Mouse (Mus musculus): ENCODE measurements around the gene Tph1. TPM values are rescaled to one million over a fixed set of nuclear protein-coding genes. Genes with fewer than 3 reads are reported as not detected.
"Not testable (repeated sequence)": the region's sequence is repeated elsewhere in the genome, so short reads cannot be mapped to it uniquely, and the experiment has no call there.

The Tph1 gene
- polyA plus RNA-seq, 1 experiment from 2014 or later = 2.5 TPM

DNA sequence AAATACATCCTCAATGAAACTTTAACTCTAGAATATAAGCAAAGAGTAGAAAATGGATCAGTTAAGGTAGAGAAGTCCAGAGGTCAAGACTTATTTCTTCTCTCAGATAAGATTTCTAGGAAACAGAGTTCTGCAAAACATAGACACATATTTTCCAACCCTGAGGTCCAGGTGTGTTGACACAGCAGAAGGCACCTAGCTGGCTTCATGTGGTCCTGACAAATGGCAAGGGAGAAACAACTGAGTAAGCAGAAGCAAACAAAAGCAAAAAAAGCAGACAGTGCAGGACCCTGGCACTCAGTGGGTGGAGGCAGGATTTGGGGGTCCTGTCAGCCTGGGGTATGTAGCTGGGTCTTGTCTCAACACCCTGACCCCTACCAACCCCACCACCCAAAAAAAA lies 8.4 kb upstream of the Tph1 start:
- Histone ChIP-seq H3K4me2 (no peak overlapping the region), H3K27ac (no peak overlapping the region), H3K9ac (no peak overlapping the region), H3K36me3 (no peaks in the 10 kb centered on the region), H3K27me3 (no peaks in the 10 kb centered on the region), H3K4me1 (no peaks in the 10 kb centered on the region), H3K9me3 (no peaks in the 10 kb centered on the region), H3K4me3 (no peak overlapping the region)
- no peak for ATAC-seq (ENCODE audit: insufficient number of reproducible peaks, low FRiP score, low TSS enrichment, low read depth)

DNA sequence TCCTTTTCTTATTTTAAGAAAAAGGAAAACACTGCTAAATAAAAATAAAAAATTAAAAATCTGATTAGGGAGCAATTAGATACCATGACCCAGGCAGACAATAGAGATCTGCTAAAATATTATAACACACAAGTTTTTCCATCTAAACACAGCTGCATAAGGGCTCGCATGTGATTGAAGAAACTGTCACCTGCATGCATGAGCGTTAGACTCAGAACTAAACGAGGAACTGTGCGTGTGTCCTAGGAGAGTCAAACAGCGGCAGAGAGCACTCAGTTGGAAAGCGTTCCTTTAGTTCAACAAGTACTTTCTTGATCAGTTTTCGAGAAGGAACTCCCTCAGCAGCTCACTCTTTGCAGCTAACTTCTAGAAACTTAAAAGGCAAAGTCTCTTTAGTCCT lies 6.7 kb upstream of the Tph1 start:
- not testable (repeated sequence) for H3K4me1 ChIP-seq; H3K4me3 ChIP-seq; H3K4me2 ChIP-seq; H3K27ac ChIP-seq; H3K9ac ChIP-seq; H3K36me3 ChIP-seq; H3K27me3 ChIP-seq; H3K9me3 ChIP-seq; ATAC-seq (ENCODE audit: insufficient number of reproducible peaks, low FRiP score, low TSS enrichment, low read depth)
- 80% methylated on average over 7 of the region's 7 CpGs for WGBS

DNA sequence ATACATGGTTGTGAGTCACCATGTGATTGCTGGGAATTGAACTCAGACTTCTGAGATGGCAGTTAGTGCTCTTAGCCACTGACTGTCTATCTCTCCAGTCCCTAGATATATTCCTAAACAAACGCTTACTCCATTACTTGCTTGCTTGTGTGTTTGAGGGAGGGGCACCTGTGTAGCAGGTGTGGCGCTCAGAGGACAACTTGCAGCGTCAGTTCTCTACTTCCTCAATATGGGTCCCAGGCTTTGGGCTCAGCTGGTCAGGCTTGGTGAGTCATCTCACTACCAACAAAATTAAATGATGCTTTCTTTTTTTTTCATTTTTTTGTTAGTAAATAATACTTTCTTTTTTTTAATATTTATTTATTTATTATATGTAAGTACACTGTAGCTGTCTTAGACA lies 6.1 kb upstream of the Tph1 start:
- H3K4me3 ChIP-seq = no peak overlapping the region
- ATAC-seq (ENCODE audit: insufficient number of reproducible peaks, low FRiP score, low TSS enrichment, low read depth) = no peak
- no peak overlapping the region for H3K9ac ChIP-seq
- H3K27ac ChIP-seq = no peak overlapping the region
- no peaks in the 10 kb centered on the region for H3K27me3 ChIP-seq
- no peaks in the 10 kb centered on the region for H3K36me3 ChIP-seq
- H3K9me3 ChIP-seq = no peaks in the 10 kb centered on the region
- 84% methylated on average over 3 of the region's 3 CpGs for WGBS
- no peak overlapping the region for H3K4me2 ChIP-seq
- H3K4me1 ChIP-seq = no peaks in the 10 kb centered on the region

DNA sequence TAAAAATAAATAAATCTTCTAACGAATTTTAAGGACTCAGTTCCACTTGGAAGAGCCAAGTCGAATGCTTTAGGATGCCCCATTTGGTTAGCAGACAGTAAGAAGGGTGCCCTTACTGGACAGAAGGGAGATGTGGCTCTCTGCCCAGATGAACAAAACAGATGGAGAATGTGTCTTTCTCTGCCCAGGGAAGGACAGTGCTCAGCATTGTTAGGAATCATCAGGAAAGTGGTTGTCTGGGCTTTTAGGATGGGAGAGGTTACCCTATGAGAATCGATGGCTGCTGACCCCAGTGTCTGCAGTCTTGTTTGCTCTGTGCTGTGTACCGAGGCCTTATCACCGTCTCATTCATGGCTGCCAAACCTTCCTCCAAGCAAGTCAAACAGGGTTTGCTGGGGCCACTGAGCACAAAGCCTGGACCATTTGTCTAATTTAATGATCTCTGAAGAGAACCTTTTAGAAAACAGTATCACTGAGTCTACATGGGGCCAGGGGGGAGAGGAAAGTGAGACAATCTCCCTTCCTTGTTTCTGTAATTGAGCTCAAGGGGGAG lies 4.5 kb upstream of the Tph1 start:
- no peak overlapping the region for H3K27ac ChIP-seq
- H3K4me3 ChIP-seq = no peak overlapping the region
- ATAC-seq (ENCODE audit: insufficient number of reproducible peaks, low FRiP score, low TSS enrichment, low read depth) = no peak
- H3K27me3 ChIP-seq = no peaks in the 10 kb centered on the region
- H3K36me3 ChIP-seq = no peaks in the 10 kb centered on the region
- H3K9ac ChIP-seq = no peak overlapping the region
- no peaks in the 10 kb centered on the region; the same call in 1 of the 2 replicates for H3K4me1 ChIP-seq
- 73% methylated on average over 5 of the region's 5 CpGs for WGBS
- no peaks in the 10 kb centered on the region for H3K9me3 ChIP-seq
- no peak overlapping the region for H3K4me2 ChIP-seq

DNA sequence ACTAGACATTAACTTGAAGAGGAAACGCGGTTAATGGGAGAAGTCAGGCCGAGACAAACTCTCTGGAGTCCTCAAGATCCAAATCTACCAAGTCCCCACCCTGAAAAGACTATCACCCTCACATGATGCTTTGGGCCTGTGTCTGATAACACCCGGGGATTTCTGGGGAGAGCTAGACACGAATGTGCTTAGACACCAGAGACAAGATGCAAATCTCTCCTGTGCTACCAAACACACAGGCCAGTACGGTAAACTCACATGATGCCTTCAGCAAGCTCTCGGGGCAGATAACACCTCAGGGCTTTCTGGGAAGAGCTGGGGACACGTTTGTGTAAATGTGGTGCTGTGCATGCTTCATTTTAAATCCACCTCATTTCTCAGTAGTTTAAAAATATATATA lies 3.5 kb upstream of the Tph1 start:
- H3K4me2 ChIP-seq = no peak overlapping the region
- 84% methylated on average over 8 of the region's 8 CpGs for WGBS
- H3K9ac ChIP-seq = no peak overlapping the region
- no peaks in the 10 kb centered on the region; the same call in 1 of the 2 replicates for H3K4me1 ChIP-seq
- no peaks in the 10 kb centered on the region for H3K9me3 ChIP-seq
- H3K27me3 ChIP-seq = no peaks in the 10 kb centered on the region
- H3K4me3 ChIP-seq = no peak overlapping the region
- no peak overlapping the region for H3K27ac ChIP-seq
- ATAC-seq (ENCODE audit: insufficient number of reproducible peaks, low FRiP score, low TSS enrichment, low read depth) = no peak
- no peaks in the 10 kb centered on the region for H3K36me3 ChIP-seq

DNA sequence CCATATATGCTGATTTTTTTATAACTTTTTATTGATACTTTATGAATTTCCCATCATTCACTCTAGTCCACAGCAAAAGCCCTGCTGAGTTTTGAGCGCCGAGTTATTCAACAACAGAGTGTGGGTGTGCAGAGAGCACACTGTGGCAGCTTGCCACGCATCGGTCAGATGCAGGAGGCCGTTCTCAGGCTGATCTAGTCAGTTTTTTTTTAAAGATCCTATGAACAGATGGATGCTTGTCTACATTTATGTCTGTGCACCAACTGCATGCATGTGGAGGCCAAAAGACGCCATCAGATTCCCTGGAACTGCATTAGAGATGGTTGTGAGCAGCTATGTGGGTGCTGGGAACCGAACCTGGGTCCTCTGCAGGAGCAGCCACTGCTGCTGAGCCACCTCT lies 2.7 kb upstream of the Tph1 start:
- ATAC-seq (ENCODE audit: insufficient number of reproducible peaks, low FRiP score, low TSS enrichment, low read depth) = no peak
- Histone ChIP-seq H3K27me3 (no peaks in the 10 kb centered on the region), H3K4me2 (no peak overlapping the region), H3K36me3 (no peaks in the 10 kb centered on the region), H3K4me3 (no peak overlapping the region), H3K4me1 (no peaks in the 10 kb centered on the region; the same call in 1 of the 2 replicates), H3K9ac (no peak overlapping the region), H3K9me3 (no peaks in the 10 kb centered on the region), H3K27ac (no peak overlapping the region)
- WGBS = 89% methylated on average over 7 of the region's 7 CpGs

DNA sequence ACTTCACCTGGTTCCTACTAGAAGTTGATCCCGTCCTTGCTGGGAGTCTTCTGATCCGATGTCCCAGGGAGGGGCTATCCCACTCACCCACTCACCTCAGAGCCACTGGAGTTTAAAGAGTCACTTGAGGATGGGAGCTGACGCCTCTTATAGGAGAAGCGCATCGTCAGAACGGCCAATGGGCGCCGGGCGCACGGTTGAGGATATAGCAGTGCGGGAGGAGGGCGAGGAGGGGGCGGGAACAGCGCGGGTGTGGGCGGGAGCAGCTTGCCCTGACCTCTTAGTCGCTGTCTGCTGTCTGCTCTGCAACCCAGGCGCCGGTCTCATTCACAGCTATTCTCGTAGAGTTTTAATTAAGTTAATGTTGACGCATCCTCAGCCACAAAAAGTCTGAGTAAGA lies 5.1 kb downstream of the Tph1 start:
- H3K9me3 ChIP-seq = no peaks in the 10 kb centered on the region
- peak overlapping the region; percentile 29 for H3K4me2 ChIP-seq
- 2% methylated on average over 21 of the region's 21 CpGs for WGBS
- ATAC-seq (ENCODE audit: insufficient number of reproducible peaks, low FRiP score, low TSS enrichment, low read depth) = no peak
- peaks cover 23% of the 10 kb centered on the region; the same call in 1 of the 2 replicates for H3K27me3 ChIP-seq
- no peak overlapping the region for H3K9ac ChIP-seq
- no peak overlapping the region for H3K27ac ChIP-seq
- H3K4me1 ChIP-seq = peaks cover 4% of the 10 kb centered on the region
- no peak overlapping the region for H3K4me3 ChIP-seq
- no peaks in the 10 kb centered on the region for H3K36me3 ChIP-seq

DNA sequence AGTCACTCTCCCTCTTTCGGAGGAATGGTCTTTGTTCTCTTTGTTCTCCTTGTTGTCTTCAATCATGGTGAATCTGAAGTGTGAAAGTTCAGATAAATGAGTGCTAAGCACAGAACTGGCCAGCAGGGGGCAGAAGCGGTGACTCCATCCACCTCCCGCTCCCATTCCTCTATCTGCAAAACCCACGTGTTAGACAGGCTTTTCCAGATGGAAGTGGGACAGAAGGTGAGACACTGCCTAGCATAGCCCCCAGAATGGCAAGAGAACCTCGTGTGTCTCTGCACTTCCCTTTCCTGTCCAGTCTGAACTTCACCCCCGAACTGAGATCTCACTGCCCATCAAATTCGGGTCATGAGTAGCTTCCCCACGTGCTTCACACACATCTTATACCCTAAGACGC lies 7.1 kb downstream of the Tph1 start:
- WGBS = 30% methylated on average over 9 of the region's 9 CpGs
- no peak for ATAC-seq (ENCODE audit: insufficient number of reproducible peaks, low FRiP score, low TSS enrichment, low read depth)

DNA sequence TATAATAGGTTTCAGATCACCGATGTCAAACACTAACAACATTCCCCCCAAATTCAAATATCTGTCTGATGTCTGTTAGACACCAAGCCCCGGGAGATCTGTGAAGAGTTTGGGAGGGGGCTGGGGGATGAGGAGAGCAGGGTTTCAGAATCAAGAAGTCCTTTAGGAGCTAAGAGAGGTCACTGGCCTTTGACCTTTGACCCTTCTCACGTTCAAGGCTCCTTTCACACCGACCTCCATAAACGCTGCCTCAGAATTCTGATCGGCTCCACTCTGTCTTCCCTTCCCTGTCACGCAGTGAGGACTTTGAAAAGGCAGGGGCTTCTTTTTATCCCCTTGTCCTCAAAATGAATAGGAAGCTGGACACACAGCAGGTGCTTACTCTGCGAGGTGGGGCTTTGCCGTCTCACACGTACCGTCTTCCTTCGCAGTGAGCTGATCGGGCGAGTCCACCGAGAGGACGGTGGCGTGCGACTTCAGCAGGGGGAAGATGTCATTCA lies 10.7 kb downstream of the Tph1 start:
- ATAC-seq (ENCODE audit: insufficient number of reproducible peaks, low FRiP score, low TSS enrichment, low read depth) = no peak
- H3K4me2 ChIP-seq = no peak overlapping the region
- 59% methylated on average over 18 of the region's 18 CpGs for WGBS
- H3K27me3 ChIP-seq = peaks cover 13% of the 10 kb centered on the region; the same call in 1 of the 2 replicates
- no peaks in the 10 kb centered on the region for H3K9me3 ChIP-seq
- no peak overlapping the region for H3K27ac ChIP-seq
- no peak overlapping the region for H3K4me3 ChIP-seq
- H3K9ac ChIP-seq = no peak overlapping the region
- H3K36me3 ChIP-seq = no peaks in the 10 kb centered on the region
- no peaks in the 10 kb centered on the region for H3K4me1 ChIP-seq

More for the DNA sequence above, 7.1 kb downstream of the Tph1 start:
- Histone ChIP-seq H3K9ac (no peak overlapping the region), H3K4me2 (no peak overlapping the region), H3K27ac (no peak overlapping the region), H3K36me3 (no peaks in the 10 kb centered on the region), H3K27me3 (peaks cover 23% of the 10 kb centered on the region; the same call in 1 of the 2 replicates), H3K4me1 (peaks cover 4% of the 10 kb centered on the region), H3K9me3 (no peaks in the 10 kb centered on the region), H3K4me3 (no peak overlapping the region)

DNA sequence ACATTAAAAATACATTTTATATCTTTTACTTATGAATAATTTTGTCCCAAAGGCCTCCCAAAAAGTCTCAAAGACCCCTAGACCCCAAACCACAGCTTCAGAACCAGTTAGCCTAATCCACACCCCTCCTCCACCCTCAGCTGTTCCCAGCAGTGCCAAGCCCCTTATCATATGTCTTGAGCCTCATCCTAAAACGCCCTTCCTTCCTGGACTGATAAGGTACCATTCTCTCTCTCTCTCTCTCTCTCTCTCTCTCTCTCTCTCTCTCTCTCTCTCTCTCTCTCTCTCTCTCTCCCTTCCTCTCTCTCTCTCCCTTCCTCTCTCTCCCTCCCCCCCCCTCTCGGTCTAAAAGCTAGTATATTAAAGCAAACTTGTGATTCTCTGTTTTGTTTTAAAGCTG lies 20.1 kb downstream of the Tph1 start:
- Histone ChIP-seq H3K4me2 (no peak overlapping the region), H3K4me3 (no peak overlapping the region), H3K9ac (no peak overlapping the region), H3K27me3 (no peaks in the 10 kb centered on the region), H3K36me3 (no peaks in the 10 kb centered on the region), H3K9me3 (no peaks in the 10 kb centered on the region), H3K4me1 (no peaks in the 10 kb centered on the region), H3K27ac (no peak overlapping the region)
- WGBS = 50% methylated on average over 2 of the region's 2 CpGs
- ATAC-seq (ENCODE audit: insufficient number of reproducible peaks, low FRiP score, low TSS enrichment, low read depth) = no peak

DNA sequence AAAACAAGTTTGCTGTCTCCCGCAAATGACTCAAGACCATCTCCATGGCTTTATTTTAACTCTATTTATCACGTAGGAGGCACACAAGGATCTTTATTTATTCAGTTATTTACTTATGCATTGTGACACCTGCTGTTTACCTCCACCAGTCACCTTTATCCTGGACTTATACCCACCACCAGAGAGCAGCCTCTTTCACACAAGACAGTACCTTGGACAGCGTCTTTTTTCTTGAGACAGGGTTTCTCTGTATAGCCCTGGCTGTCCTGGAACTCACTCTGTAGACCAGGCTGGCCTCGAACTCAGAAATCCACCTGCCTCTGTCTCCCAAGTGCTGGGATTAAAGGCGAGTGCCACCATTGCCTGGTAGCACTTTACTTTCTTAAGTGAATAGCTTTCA lies 22.1 kb downstream of the Tph1 start:
- not testable (repeated sequence) for H3K4me3 ChIP-seq; H3K9me3 ChIP-seq; H3K4me2 ChIP-seq; H3K9ac ChIP-seq; H3K27ac ChIP-seq; H3K4me1 ChIP-seq; H3K27me3 ChIP-seq; H3K36me3 ChIP-seq; ATAC-seq (ENCODE audit: insufficient number of reproducible peaks, low FRiP score, low TSS enrichment, low read depth)
- WGBS = 53% methylated on average over 5 of the region's 5 CpGs

DNA sequence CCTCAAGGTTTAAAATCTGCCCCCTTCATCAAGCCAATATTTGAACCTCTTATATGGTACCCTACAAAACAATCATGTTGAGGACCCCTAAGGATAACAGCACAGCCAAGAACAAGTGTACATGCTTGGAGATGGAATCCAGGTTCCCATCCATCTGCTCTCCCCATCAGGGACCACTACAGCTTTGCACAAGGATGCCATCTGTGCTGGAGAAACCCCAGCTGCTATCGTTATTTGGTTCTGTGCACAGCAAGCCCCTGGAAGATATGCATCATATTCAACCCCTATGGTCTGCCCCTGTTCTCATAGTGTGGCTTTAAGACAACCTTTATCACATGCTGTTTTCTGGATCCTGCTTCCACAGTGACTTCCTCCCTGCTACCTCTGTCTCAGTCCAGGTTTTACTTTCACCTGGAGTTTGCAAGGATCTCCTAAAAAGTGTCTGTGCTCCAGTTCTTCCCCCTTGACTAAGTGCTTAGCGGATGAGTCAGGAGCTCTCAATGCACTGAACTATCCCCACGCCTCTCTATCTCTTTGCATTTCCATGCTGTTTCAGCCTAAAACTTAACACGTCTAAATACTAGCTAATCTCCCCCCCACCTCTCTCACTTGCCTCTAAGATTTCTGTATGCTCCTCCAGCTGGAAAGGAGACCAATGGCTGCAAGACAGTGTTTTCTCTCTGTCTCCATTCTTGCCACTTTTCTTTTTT lies 23.8 kb downstream of the Tph1 start:
- no peak overlapping the region for H3K4me2 ChIP-seq
- no peaks in the 10 kb centered on the region for H3K9me3 ChIP-seq
- no peak overlapping the region for H3K4me3 ChIP-seq
- H3K36me3 ChIP-seq = no peaks in the 10 kb centered on the region
- no peaks in the 10 kb centered on the region for H3K27me3 ChIP-seq
- H3K9ac ChIP-seq = no peak overlapping the region
- 76% methylated on average over 4 of the region's 4 CpGs for WGBS
- H3K27ac ChIP-seq = no peak overlapping the region
- no peak for ATAC-seq (ENCODE audit: insufficient number of reproducible peaks, low FRiP score, low TSS enrichment, low read depth)
- H3K4me1 ChIP-seq = no peaks in the 10 kb centered on the region
